Mouse (Mus musculus) activated CD4-positive, CD25-positive, alpha-beta regulatory T cell, adult 9 weeks (primary cell): ENCODE data around the gene Nr5a1. TPM values are rescaled to one million over a fixed set of nuclear protein-coding genes. Genes with fewer than 3 reads are reported as not detected.

Source experiments
- polyA plus RNA-seq: library from polyadenylated mRNA; unstranded; fragments of 100-300 nt; shearing (Covaris generic); gene quantifications from one replicate; pipeline ENCODE4 v1.2.1, GENCODE M21; 2017

Gene Nr5a1
- polyA plus RNA-seq = not detected

GRCm38 (mm10) chr2:38714324-38714723 is at the start of gene Nr5a1:
TSS of gene Nr5a1 (minus strand) at chr2:38714542.

GRCm38 (mm10) chr2:38643625-38644427 is 70.5 kb downstream of the Nr5a1 start, which contains the start of gene Psmb7:
TSS of gene Psmb7 (minus strand) at chr2:38644087.

Other genes starting within 250 kb of the Nr5a1 start
- 2.1 TPM for gene Nek6, start 202.9 kb downstream of the Nr5a1 start, polyA plus RNA-seq
- gene Psmb7, start 70.5 kb downstream of the Nr5a1 start, polyA plus RNA-seq = 123 TPM
- 0.68 TPM for gene Nr6a1, start 213.1 kb upstream of the Nr5a1 start, polyA plus RNA-seq
- not detected for gene Olfml2a, start 217.4 kb upstream of the Nr5a1 start, polyA plus RNA-seq